Mouse (Mus musculus) brain, adult 2 months (tissue): ENCODE data around the gene Rorc.

Experiments
- DNase-seq: peaks from one replicate; pipeline ENCODE4 v3.0.0; 2011; ENCODE audit warnings: low read depth, low spot score

Gene Rorc

GRCm38 (mm10) chr3:94430980-94431379, 58.4 kb downstream of the Rorc start:
- DNase-seq: no peak

GRCm38 (mm10) chr3:94434305-94434704, 61.7 kb downstream of the Rorc start:
- DNase-seq: no peak

GRCm38 (mm10) chr3:94436420-94436819, 63.8 kb downstream of the Rorc start:
- DNase-seq: no peak

GRCm38 (mm10) chr3:94441182-94441581, 68.6 kb downstream of the Rorc start:
- DNase-seq: peak; percentile 46

- peak; percentile 96 for DNase-seq
Measured at GRCm38 (mm10) chr3:94442951-94443596, 70.5 kb downstream of the Rorc start, which contains the start of gene Mrpl9. Mrpl9 (plus strand) TSS chr3:94443318.

GRCm38 (mm10) chr3:94443597-94443964, 71.0 kb downstream of the Rorc start, which contains the start of gene Oaz3:
Oaz3 (minus strand) TSS chr3:94443915.
- no peak for DNase-seq
